Mouse (Mus musculus) spleen, postnatal 14 days (tissue): Measurements from ENCODE around the gene Nphp4.
"Not testable (repeated sequence)": the region's sequence is repeated elsewhere in the genome, so short reads cannot be mapped to it uniquely, and the experiment has no call there.

Source experiments
- DNase-seq, 2 experiments: peaks; one replicate each; pipeline ENCODE4 v3.0.0; 2021 to 2022; ENCODE audit warnings: low spot score in 2 of 2

Nphp4 gene

GRCm38 (mm10) chr4:152478224-152478567 is 1.7 kb downstream of the Nphp4 start:
- DNase-seq, result no peak

DNA sequence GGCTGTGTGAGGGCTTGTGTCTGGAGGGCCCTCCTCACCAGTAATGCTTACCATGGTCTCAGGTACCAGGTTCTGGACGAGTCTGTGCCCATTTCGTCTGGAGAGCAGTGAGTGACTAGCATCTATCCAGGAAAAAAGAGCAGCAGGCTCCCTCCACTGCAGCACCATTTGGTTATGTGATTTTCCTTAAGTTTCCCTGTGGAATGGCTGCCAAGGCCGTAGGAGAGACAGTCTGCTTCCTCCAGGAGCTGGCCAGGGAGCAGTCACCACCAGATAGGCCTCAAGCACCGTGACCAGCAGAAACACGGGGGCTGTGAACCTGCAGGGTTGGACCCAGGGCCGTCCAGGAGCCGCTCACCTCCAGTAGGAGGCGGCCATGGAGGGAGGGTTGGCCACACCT is 3.9 kb downstream of the Nphp4 start:
- DNase-seq, result no peak

- no peak for DNase-seq
Observed at GRCm38 (mm10) chr4:152488046-152488445, 11.5 kb downstream of the Nphp4 start.

- DNase-seq, result no peak
Observed at GRCm38 (mm10) chr4:152490311-152490710, 13.8 kb downstream of the Nphp4 start.

DNA sequence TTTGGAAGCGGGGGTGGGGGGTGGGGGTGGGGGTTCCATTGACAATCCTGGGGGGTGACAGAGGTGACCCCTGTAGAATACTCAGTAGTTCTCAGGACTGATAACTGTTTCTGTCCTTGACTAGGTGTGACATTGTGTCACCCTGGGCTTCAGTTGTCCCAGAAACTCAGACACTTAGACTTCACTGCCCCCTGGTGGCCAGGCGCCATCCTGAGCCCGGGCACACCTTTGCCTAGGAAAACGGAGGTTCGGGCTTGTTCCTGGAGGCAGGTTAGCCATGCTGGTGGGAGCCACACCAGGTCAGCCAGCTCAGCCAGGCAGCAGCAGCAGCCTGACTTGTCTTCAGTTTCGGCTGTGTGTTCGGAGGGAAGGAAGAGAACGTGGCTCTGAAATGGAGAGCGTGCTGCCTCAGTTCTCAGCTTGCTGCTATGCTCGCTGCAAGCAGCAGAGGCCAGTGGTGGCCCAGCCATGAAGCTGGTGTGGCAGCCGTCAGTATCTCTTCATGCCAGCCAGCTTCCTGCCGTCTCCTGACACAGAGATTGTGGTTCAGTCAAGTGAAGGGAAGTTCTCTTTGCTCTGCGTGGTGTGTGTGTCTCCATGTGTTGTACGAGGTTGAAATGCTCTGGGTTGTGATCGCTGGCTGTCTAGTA is 14.9 kb downstream of the Nphp4 start:
- DNase-seq, result peak; percentile 62 to 71

GRCm38 (mm10) chr4:152494360-152494879 is 17.9 kb downstream of the Nphp4 start:
- no peak for DNase-seq

- DNase-seq, result no peak
Observed at GRCm38 (mm10) chr4:152512221-152512925, 35.9 kb downstream of the Nphp4 start.

- DNase-seq, result no peak
Observed at GRCm38 (mm10) chr4:152514884-152515283, 38.4 kb downstream of the Nphp4 start.

DNA sequence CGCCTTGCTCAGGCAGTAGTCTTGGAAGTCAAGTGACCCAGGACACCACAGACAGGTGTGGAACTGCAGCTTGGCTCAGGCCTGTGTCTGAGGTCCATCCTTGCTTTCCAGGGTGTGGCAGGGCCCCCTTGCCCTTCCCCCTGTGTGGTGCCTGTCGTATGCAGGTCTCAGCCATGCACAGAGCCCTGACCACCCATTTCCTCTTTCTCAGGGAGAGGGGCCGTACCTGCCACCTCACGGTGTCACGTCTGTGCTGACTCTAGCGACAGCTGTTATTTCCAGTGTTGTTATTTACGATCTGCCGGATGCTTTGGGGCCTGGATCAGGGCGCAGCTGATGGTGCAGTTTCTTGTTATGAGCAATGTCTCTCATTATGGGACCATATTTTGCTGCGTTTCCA is 42.6 kb downstream of the Nphp4 start:
- no peak for DNase-seq

- peak in 1 of 2 experiments; percentile 29 for DNase-seq
Observed at GRCm38 (mm10) chr4:152520083-152520482, 43.6 kb downstream of the Nphp4 start.

- no peak for DNase-seq
Observed at GRCm38 (mm10) chr4:152532872-152533271, 56.4 kb downstream of the Nphp4 start.

- DNase-seq, result peak in 1 of 2 experiments; percentile 9
Observed at GRCm38 (mm10) chr4:152539756-152540155, 63.2 kb downstream of the Nphp4 start.

GRCm38 (mm10) chr4:152541172-152541571 is 64.7 kb downstream of the Nphp4 start:
- DNase-seq, result no peak

DNA sequence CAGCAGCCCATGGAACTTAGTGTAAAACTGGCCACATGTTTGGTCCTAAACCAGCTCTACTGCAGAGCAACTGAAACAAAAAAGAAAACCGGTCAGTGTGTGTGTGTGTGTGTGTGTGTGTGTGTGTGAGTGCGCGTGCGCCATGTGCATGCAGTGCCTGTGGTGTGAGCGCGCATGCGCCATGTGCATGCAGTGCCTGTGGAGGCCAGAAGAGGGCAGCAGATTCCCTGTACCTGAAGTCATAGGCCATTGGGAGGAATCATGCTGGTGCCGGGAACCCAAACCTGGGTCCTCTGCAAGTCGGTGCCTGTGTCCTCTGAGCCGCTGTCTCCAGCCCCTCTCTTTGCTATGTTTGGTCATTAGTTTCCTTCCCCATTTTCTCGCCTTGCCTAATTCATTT is 65.9 kb downstream of the Nphp4 start:
- DNase-seq, result no peak

- DNase-seq, result no peak
Observed at GRCm38 (mm10) chr4:152546481-152546880, 70.0 kb downstream of the Nphp4 start.

DNA sequence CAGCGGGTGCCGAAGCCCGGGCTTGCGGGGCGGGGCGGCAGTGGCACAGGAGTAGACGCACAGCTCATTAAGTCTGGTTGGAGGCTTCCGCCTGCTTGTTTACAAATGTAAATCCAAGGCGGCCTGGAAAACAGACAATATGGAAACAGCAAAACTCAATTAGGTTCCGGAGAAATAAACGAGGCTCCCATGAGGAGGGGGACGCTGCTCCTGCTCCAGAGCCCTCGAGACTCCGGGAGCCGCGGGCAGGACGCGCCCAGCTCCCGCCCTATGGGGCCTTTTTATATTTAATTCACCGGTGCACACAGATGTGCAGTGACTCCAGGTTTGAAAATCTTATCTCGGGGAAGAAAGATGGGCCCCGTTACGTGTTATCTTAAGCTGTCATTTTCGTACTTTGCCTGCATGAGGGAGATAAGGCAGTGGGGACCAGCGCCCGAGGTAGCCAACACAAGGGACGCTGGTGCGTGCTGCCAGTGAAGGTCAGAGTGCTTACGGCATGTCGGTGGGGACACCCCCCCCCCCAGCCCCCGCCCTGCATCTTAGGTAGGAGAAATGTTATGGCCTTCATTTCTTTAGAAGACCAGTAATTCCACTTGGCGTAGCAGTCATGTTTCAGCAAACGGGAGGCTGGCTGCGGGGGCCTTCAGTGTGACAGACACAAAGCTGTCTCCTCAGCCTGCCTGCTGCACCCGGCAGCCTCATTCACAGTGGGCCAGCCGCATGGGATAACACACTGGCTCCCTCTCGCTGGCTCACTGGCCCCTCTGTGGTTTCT is 71.6 kb downstream of the Nphp4 start:
- DNase-seq, result no peak

DNA sequence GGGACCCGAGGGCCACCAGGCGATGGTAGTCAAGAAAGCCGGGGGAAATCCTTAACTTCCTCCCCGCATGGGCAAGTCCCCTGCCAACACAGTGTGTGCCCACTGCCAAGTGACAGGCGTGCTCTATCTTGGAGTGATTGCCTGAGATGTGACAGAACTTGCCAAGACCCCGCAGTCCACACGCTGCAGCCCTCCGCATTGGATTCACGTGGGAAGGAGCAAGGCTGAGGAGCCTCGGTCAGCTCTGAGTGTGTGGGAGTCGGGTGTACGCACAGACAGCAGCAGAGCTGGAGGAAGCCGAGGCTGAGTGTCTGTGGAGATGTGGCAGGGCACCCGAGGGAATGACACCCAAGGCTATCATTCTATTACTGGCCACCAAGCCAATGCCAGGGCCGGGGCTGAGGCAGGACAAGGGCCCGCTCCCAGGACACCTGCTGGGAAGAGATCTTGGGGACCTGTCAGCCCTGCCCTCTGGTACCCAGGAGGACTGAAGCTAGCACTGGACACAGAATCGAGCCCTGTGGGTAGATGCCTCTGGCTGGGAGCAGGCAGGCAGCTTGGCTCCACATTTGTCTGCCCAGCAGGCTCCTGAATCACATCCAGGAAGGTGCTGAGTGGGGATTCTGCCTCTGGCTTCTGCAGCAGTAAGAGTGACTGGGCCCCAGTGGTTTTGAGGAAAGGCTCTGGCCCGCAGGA is 73.1 kb downstream of the Nphp4 start:
- DNase-seq, result no peak

DNA sequence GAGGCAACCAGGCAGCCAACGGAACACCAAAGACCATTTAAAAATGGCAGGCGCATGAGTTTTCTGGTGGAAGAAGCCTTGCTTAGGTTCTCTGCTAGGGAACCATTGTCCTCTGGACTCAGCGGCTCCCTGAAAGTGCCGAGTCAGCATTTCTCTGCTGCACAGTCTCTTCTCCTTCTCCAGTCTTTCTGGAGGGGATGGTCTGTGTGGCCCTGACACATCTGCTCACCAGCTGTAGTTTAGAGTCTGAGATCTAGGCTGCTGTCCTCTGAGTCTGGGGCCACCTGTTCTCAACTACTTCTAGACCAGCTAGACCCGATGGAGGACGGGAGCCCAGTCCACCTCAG is 73.7 kb downstream of the Nphp4 start:
- no peak for DNase-seq

DNA sequence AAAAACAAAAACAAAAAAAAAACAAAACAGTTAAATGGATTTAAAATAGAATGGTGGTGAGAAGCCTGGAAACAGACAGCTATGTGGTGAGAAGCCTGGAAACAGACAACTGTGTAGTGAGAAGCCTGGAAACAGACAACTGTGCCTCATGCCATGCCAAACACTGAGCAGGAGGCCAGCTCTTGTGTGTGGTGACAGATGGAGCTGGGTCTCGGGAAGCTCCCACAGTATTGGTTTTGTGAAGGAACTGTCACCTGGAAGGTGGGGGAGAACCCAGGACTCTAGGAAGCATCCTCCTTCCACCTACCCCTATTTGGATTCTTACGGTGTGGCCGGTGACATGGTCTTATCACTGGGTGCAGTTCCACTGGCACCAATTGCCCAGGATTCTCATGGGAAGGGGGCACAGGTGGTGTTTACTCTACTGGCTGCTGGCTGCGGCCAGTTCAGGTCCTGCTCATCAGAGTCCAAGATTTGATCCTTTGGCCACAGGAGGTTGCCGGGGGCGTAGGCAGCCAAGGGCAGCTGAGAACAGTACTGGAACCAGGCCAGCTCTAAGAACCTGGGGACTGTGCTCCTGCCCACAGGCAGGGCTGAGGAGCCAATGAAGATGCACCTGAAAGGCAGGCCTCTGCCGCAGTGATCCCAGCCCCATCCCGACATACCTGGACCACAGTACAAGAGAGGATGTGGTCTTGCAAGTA is 77.2 kb downstream of the Nphp4 start:
- no peak for DNase-seq

DNA sequence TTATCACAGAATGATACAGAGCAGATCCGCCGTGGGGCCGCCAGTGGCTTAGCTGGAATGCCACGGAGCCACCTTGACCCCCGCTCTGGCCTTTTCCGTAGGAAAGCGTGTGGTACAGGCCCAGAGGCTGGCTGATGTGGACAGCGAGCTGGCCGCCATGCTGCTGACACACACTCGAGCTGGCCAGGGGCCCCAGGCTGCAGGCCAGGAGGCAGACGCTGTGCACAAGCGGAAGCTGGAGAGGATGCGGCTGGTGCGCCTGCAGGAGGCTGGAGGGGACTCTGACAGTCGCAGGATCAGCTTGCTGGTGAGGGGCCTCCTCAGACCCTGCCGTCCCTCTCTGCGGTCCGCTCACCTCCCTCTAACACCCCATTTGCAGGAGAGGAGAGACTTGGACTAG is 77.9 kb downstream of the Nphp4 start:
- no peak for DNase-seq

- DNase-seq, result not testable (repeated sequence)
Observed at GRCm38 (mm10) chr4:152555806-152556205, 79.3 kb downstream of the Nphp4 start.
